Mouse (Mus musculus): ENCODE measurements around the gene Klhl12. TPM values are rescaled to one million over a fixed set of nuclear protein-coding genes. Genes with fewer than 3 reads are reported as not detected.

Gene Klhl12
- polyA plus RNA-seq, 1 experiment: 6.5 TPM

DNA sequence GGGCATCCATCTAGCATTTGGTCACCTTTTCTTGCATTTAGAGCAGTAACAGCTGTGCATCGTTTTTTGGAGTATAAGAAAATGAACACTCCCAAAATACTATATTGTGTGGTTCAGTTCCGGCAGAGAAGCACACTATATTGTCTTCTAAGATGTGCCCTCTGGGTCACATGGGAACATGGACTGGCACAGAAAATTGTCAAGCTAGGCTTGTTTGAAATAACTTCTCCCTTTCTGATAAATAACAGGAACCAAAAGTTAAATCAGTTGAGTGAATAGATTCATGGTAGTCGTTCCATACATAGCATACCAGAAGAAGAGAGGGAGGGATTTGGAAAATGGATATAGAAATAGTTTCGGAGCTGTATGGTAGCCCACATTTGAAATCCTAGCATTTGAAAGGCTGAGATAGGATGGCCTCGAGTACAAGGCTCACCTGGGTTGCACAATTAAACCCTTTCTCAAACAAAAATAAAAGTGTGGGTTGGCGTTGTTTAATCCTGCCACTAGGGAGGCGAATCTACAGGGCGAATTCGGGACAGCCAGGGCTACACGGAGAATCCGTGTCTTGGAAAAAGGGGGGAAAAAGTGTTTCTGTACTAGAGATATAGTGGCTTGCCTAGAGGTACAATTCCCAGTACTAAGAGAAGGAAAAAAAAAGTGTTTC lies 40.7 kb upstream of the Klhl12 start:
- Histone ChIP-seq H3K4me3 (ENCODE audit: insufficient read depth, poor library complexity, severe bottlenecking) (peak overlapping the region; percentile 21), H3K79me2 (ENCODE audit: control insufficient read depth, insufficient read depth) (peaks cover 42% of the 10 kb centered on the region), H3ac (ENCODE audit: control insufficient read depth, insufficient read length, low read depth) (no peak overlapping the region), H3K27me3 (ENCODE audit: control insufficient read depth, insufficient read depth, insufficient read length) (no peaks in the 10 kb centered on the region), H3K79me3 (ENCODE audit: low read depth) (peaks cover 38% of the 10 kb centered on the region), H3K36me3 (ENCODE audit: control insufficient read depth, insufficient read depth) (peaks cover 16% of the 10 kb centered on the region)
- TF ChIP-seq MYOG (IDR thresholded peaks at IDR 0.05; ENCODE audit: control insufficient read depth, extremely low read depth, insufficient read length) (no peak), CEBPB (IDR thresholded peaks at IDR 0.05; ENCODE audit: low read depth) (peak; percentile 69)

DNA sequence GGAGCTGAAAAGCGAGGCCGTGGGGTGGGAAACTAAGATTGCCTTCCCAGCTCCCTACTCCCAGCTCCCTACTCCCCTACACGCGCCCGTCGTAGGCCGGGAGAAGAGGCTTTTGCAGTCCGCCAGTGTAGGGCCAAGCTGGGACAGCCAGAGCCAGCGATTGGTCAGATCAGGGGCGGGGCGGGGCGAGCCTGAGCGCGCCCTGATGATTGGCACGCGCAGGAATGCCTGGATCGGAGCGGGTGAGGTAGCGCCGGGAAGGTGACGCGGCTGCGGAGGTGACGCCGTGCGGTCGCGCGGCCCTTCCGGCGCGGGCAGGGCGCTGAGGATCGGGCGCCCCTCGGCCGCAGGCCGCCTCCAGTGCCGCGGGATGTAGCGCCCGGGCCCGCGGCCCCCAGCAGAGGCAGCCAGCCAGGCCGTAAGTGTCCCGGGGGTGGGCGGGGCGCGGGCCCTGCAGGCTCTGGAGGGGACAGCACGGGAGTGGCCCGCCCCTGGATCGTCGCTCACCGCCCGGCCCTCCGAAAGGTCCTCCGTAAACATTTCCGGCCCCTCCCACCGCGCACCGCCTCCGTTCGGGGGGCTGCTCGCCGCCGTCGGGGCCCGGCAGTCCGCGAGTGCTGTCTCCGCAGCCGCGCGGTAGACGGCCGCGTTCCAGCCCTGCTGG lies 40.0 kb upstream of the Klhl12 start, which contains the start of gene Adipor1:
Gene Adipor1 (plus strand): TSS at position 211 of the 664 bp plus-strand sequence.
- H3ac ChIP-seq (ENCODE audit: control insufficient read depth, insufficient read length, low read depth): peak within 1 kb of the TSS; percentile 92
- H3K36me3 ChIP-seq (ENCODE audit: control insufficient read depth, insufficient read depth): peaks cover 9% of the 10 kb centered on the region
- peak within 1 kb of the TSS; percentile 82 for H3K4me3 ChIP-seq (ENCODE audit: insufficient read depth, poor library complexity, severe bottlenecking)
- peaks cover 45% of the 10 kb centered on the region for H3K79me3 ChIP-seq (ENCODE audit: low read depth)
- peaks cover 48% of the 10 kb centered on the region for H3K79me2 ChIP-seq (ENCODE audit: control insufficient read depth, insufficient read depth)
- no peaks in the 10 kb centered on the region for H3K27me3 ChIP-seq (ENCODE audit: control insufficient read depth, insufficient read depth, insufficient read length)
- peak; percentile 82 for TF ChIP-seq MAX (IDR thresholded peaks at IDR 0.05)
- TF ChIP-seq MYOG (IDR thresholded peaks at IDR 0.05; ENCODE audit: control insufficient read depth, extremely low read depth, insufficient read length): no peak

DNA sequence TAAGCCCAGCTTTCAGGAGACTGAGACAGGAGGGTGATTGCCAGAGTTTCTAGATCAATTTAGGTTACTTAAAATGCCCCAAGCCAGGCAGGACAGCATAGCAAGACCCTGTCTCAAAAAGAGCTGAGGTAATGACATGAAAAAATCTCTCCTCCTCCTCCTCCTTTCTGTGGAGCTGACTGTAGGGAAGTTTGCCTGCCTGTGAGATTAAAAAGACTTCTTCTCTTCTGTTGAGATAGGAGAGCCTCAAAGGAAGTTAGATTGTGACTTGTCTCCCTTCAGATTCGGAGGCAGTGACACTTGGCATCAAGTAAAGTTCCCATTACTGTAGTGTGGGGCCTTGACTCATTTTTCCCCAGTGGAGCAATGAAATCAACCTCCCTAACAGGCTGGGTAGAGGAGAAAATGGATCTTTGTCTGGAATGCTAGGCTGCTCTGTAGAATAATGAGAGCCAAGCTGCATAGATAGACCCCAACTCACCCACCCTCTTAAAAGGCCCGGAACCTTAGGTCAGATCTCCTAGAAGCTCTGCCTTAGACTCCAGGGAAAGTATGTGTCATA lies 36.8 kb upstream of the Klhl12 start:
- H3K79me2 ChIP-seq (ENCODE audit: control insufficient read depth, insufficient read depth): peaks cover 80% of the 10 kb centered on the region
- H3K27me3 ChIP-seq (ENCODE audit: control insufficient read depth, insufficient read depth, insufficient read length): no peaks in the 10 kb centered on the region
- no peak overlapping the region for H3ac ChIP-seq (ENCODE audit: control insufficient read depth, insufficient read length, low read depth)
- H3K36me3 ChIP-seq (ENCODE audit: control insufficient read depth, insufficient read depth): peaks cover 10% of the 10 kb centered on the region
- H3K4me3 ChIP-seq (ENCODE audit: insufficient read depth, poor library complexity, severe bottlenecking): no peak overlapping the region
- TF ChIP-seq FOSL1 (IDR thresholded peaks at IDR 0.05; ENCODE audit: insufficient read depth, low read length, poor library complexity, severe bottlenecking) (no peak), MYOD1 (IDR thresholded peaks at IDR 0.05; ENCODE audit: control insufficient read depth, insufficient read length, low read depth) (no peak), MAX (IDR thresholded peaks at IDR 0.05) (no peak), USF1 (IDR thresholded peaks at IDR 0.05; ENCODE audit: low read depth) (no peak), CTCF (IDR thresholded peaks at IDR 0.05; ENCODE audit: control insufficient read depth, insufficient read depth, insufficient read length) (no peak), MYOG (IDR thresholded peaks at IDR 0.05; ENCODE audit: control insufficient read depth, extremely low read depth, insufficient read length) (no peak), CEBPB (IDR thresholded peaks at IDR 0.05; ENCODE audit: low read depth) (no peak)
- H3K79me3 ChIP-seq (ENCODE audit: low read depth): peaks cover 68% of the 10 kb centered on the region

DNA sequence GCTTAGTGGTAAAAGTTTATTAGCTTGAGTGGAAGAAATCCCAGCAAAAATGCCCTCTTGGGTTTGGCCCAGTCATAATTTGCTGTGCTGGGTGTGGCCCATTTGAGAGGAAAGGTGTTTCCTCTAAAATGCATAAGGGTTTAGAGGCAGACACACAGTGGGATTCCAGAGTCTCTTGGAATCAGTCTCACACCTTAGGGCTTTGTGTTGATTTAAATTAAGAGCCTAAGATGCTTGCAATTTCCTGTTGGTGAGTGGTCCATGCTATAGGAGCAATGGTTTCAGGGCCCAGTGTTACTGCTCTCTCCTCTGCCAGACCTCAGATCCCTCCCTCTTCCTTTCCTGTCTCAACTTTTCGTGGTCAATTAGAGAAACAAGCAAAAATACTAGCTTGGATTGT lies 36.2 kb upstream of the Klhl12 start:
- Histone ChIP-seq H3K4me3 (ENCODE audit: insufficient read depth, poor library complexity, severe bottlenecking) (no peak overlapping the region), H3ac (ENCODE audit: control insufficient read depth, insufficient read length, low read depth) (no peak overlapping the region), H3K27me3 (ENCODE audit: control insufficient read depth, insufficient read depth, insufficient read length) (no peaks in the 10 kb centered on the region), H3K36me3 (ENCODE audit: control insufficient read depth, insufficient read depth) (peaks cover 15% of the 10 kb centered on the region), H3K79me2 (ENCODE audit: control insufficient read depth, insufficient read depth) (peaks cover 82% of the 10 kb centered on the region), H3K79me3 (ENCODE audit: low read depth) (peaks cover 68% of the 10 kb centered on the region)
- TF ChIP-seq FOSL1 (IDR thresholded peaks at IDR 0.05; ENCODE audit: insufficient read depth, low read length, poor library complexity, severe bottlenecking): no peak
- TF ChIP-seq MAX (IDR thresholded peaks at IDR 0.05): no peak
- no peak for TF ChIP-seq USF1 (IDR thresholded peaks at IDR 0.05; ENCODE audit: low read depth)
- TF ChIP-seq CTCF (IDR thresholded peaks at IDR 0.05; ENCODE audit: control insufficient read depth, insufficient read depth, insufficient read length): no peak
- TF ChIP-seq CEBPB (IDR thresholded peaks at IDR 0.05; ENCODE audit: low read depth): no peak
- TF ChIP-seq MYOD1 (IDR thresholded peaks at IDR 0.05; ENCODE audit: control insufficient read depth, insufficient read length, low read depth): no peak
- TF ChIP-seq MYOG (IDR thresholded peaks at IDR 0.05; ENCODE audit: control insufficient read depth, extremely low read depth, insufficient read length): no peak

DNA sequence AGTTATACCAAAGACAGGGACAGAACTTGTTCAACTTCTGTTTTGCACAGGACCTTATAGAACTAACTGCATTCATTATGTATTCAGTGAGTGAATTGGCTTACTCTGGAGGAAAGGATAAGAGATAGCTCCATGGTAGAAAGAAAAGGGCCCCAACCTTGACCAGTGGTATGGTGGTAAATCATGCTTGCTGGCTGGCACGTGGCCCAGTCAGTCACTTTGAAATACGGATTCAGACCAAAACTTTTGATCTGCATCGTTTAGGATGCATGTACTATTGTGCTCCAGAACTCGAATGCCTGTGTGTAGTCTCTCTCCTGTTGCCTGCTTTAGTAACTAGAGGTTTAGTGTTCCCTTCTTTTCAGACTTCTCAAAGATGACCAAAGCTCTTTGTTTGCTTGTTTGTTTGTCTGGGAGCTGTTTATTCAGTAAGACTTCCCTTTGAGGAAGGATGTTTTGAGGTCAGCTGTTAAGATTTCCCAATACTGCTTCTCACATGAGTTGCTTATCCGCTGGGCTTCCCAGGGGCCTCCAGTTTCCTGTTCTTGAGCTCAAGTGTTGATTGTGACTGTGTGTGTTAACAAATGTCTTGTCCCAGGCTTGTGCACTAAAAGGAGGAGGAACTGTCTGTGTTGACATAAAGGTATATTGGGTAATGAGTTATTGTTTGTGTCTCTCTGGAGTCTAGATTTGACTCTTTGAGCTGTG lies 35.4 kb upstream of the Klhl12 start:
- Histone ChIP-seq H3K79me3 (ENCODE audit: low read depth) (peaks cover 68% of the 10 kb centered on the region), H3K4me3 (ENCODE audit: insufficient read depth, poor library complexity, severe bottlenecking) (no peak overlapping the region), H3K79me2 (ENCODE audit: control insufficient read depth, insufficient read depth) (peaks cover 82% of the 10 kb centered on the region), H3K27me3 (ENCODE audit: control insufficient read depth, insufficient read depth, insufficient read length) (no peaks in the 10 kb centered on the region), H3ac (ENCODE audit: control insufficient read depth, insufficient read length, low read depth) (no peak overlapping the region), H3K36me3 (ENCODE audit: control insufficient read depth, insufficient read depth) (peaks cover 22% of the 10 kb centered on the region)
- TF ChIP-seq USF1 (IDR thresholded peaks at IDR 0.05; ENCODE audit: low read depth) (no peak), FOSL1 (IDR thresholded peaks at IDR 0.05; ENCODE audit: insufficient read depth, low read length, poor library complexity, severe bottlenecking) (no peak), MAX (IDR thresholded peaks at IDR 0.05) (no peak), CEBPB (IDR thresholded peaks at IDR 0.05; ENCODE audit: low read depth) (no peak)

Measured in C2C12 (cell line).